Mouse (Mus musculus) cerebellum, postnatal 14 days (tissue): ENCODE measurements around the gene Commd8.
A peak's percentile ranks its signal among the peaks of the same experiment; 100 is the strongest.

Experiments used
- DNase-seq, 2 experiments: peaks; one replicate each; pipeline ENCODE4 v3.0.0; 2021; ENCODE audit warnings: mixed read lengths in 2 of 2

Gene Commd8

DNA sequence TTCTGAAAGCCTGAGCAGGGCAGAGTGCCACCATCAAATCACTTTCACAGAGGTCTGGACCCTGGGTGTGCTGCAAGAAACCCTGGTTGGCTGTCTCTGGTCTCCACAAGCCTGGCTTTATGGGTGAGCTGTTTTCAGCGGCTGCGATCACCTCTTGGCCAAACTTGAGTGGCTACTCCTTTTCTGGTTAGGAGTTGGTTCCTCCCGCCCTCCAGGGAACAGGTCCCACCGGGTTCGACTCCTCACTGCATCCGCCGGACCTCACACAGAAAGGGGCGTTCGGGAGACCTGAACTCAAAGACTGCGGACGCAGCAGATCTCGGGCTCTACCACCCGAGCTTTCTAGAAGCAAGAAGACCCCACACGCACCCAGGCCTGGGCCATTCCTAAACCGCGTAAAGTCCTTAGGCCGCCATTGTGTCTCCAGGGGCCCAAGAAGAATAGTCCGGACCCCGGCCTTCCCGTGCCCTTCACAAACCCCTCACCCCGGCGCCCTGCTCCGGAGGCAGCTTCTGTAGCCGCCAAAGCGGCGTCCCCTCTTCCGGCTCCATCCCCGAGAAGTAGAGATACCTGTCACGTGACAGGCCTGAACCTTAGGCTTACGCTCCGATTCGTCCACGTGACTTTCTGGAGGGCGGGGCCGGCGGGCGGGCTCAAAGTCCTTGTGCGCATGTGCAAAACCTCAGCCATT, at the start of gene Commd8:
Gene Commd8 (minus strand): TSS at position 596 of the 691 bp plus-strand sequence.
- peak; percentile 96 to 97 for DNase-seq

DNA sequence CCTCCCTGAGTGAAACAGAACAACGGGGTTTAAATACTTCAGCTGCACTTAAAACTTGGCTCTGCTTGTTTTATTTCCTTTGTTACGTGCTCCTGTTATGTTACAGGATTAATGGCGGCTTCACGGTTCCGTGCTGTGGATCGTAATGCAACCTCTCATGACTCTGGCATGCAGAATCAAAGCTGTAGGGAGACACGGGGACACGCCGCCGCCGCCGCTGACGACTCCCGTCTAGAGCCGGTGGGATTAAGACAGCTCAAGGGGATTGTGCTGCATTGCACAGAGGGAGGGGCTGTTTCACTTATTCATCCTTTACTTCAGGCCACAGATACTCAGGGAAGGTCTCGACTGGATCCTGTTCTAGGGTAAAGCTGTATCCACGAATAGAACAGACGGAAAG, 43.8 kb upstream of the Commd8 start:
- no peak for DNase-seq

DNA sequence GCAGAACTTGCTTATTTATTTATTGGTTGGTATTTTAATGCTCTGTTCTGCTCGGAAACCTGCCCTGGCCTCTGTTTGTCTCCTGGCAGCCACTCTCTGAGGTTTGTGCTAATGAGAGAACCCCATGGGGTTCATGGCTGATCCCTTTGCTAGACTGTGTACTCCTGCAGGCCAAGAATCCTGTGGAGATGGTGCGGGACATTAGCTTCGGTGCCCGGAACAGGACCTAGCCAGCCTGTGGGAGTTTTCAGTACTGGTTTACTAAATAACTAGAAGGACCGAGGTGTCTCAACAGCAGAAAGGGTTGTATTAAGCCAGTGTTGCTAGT, 42.8 kb upstream of the Commd8 start:
- DNase-seq = peak; percentile 60 to 78

DNA sequence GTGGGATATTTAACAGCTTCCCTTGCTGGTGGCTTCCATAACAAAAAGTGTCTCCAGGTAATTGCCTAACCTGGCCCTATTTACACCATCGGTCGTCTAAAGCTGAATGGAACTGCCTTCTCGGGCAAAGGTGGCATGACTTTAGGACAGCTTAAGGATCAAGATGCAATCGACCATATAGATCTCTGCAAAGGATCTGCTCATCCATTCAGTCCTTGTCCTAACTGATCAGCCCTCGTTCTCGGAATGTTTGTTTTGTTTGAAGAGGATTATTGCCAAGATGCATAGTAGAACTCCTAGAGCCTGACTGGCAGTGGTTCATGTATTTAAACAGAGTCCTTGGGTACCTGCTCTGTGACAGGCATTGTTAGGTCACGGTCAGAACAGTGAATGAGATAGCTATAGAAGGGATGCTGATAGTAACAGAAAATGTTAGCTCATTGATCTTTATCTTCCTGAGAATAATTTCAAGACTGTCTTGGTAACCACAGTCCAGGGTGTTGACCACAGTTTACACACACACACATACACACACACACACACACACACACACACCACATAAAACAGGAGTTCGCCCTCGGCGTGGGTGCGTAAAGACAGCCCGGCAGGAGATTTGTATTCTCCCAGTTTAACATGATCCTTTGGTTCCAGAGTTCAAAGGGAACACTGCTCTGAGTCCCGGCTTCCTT, 42.3 kb upstream of the Commd8 start:
- DNase-seq = no peak

DNA sequence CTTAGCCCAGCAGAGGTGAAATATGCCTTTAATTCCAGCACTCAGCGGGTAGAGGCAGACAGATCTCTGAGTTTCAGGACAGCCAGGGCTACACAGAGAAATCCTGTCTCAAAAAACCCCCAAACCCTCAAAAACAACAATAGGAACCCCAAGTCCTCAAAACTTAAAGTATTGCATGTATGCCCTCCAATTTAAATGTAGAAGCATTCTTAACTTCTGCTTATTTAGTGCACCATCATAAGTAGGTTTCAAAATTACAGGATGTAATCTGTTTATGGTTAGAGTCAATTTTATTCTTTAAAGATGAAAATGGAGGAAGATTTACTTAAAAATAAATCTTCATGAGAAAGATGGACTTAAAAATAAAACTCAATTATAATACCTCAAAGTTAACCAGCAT, 40.5 kb upstream of the Commd8 start:
- DNase-seq = no peak

DNA sequence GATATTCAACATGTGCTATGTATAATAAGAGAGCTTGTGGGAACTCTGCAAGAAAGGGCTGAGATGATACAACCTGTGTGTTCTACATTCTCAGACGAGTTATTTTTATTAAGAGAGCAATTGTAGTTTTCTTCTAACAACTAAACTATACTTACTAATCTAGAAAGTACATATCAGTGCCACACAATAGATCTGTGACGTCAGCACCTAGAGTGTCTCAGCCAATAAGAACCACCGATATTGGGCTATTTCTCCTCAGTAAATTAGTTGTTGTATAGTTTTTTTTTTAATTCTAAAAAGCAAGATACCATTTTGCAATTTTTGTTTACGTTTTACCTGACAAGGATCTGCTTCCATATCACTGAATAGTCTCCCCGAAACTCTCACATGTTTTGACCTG, 37.3 kb upstream of the Commd8 start:
- no peak for DNase-seq

DNA sequence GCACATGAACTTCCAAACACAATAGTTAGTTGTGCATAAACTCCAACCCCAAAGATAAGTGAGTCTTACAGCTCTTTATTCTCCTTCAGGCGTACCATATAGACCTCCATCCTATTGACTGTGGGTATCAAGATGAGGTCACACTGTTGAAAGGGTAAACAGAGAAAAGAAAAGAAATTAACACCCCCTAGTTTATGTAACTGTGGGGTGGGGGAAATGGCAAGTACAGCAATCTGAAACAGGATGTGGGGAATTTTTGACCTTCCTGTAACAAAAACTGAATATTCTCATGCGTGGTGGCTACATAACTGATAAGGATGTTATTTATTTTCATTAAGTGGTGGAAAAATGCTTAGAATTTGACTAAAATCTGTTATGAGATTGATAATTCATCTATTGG, 36.5 kb upstream of the Commd8 start:
- no peak for DNase-seq

DNA sequence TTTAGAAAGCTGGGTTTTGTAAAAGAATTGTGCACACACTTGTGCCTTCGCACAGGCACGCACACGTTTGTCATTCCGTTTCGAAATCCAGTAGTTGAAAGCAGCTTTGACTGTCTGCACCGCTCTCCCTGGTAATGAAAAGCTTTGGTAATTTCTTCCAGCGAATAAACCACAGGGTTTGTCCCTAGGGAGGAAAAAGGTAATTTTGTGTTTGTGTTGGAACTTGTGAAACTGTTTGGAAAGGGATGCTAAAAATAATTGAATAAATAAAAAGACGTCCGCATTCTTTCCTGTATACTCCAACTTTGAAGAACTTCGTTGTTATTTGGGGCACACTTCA, 35.7 kb upstream of the Commd8 start:
- no peak for DNase-seq

DNA sequence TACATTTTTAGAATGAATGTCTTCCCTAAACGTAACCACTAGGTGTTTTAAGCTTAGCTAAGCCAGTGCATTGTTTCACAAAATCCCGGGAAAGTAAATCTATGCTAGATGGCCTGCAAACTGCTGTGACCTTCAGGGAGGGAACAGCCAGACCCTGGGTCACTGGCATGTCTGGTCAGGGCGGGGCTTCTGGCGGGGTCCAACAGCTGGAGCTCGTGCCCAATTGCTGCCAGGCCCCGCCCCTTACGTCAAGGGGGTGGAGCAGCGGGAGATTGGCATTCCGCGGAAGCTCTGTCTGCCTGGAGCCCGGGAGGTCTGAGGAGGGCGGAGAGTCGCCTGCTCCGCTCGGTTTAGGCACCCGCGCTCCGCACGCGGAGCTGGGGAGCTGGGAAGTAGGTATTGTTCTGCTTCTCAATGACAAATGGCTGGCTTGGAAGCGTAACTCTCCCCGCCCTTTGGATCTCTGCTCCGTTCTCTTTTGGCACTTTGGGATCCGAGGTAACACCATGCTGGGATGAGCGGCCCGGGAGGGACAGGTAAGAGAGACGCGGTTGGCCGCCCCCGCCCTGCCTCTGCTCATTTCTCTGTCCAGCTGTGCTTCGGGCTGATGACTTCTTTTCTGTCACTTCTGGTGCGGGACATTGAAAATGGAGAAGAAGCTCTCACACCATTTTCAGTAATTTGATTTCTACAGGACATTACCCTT, 35.2 kb upstream of the Commd8 start:
- DNase-seq = peak; percentile 68 to 73

DNA sequence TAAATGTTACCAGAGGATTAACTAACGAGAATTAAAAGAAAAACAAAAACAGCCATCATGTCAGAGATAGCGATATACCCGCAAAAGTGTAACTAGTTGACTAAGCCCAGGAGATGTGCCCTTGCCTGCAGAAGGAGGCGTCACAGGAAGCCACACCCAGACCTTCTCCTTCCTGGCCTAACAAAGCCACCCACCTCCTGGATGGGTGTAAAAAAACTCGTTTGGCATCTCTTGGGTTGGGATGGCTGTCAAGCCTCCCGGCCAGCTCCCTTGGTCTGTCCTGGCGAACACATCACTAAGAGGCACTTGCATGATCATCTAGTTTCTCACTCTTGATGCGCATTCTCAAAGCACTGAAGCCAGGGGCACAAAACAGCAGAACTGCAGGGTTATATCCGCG, 34.0 kb upstream of the Commd8 start:
- no peak for DNase-seq

DNA sequence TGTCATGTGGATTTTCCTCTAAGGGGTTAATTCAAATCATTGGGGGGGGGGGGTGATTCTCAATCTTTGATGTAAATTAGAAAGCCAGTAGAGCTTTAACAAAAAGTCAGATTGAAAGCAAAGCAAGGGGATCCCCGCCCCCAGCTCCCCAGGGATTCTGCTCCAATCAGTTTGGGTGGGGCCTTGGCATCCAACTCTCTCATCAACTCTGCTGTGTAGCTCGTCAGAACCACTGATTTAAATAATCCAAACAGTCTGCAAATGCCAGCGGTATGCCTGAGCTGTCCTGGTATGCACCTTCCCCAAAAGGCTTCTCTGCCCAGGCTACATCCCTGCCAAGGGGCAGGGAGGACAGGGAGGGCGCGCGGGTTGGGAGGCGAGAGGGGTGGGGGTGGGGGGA, 33.6 kb upstream of the Commd8 start:
- DNase-seq = no peak

DNA sequence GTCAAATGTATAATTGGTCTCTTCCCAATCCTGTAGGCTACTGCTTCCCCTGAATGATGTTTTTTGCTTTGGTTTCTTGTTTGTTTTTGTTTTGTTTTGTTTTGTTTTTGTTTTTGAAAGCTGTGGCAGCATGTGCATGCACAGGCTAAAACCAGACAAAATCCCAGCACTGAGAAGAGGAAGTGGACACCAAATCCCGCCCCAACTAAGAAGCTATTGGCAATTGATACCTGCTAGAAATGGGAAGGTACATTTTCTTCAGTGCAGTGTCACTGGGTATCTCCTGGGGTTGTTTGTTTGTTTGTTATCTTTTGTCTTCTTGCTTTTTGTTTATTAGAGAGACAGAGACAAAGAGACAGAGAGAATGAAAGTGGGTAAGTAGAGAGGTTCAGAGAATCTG, 27.5 kb upstream of the Commd8 start:
- DNase-seq = no peak

DNA sequence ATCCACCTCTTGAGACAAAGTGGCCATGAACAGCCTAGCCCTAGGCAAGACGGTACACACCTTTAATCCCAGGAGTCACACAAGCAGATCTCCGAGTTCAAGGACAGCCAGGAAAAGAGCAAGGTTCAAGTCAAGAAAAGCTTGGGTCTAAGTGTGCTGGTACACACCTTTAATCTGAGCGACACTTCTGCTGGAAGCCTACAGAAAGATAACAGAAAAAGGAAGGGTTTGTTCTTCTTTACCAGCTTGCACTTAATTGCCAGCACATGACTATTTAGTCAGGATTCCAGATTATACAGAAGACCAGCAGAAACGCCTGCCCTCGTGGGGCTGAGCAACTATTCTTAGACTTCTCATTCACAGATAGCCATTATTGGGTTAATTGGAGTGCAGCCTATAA, 23.9 kb upstream of the Commd8 start:
- DNase-seq = no peak

DNA sequence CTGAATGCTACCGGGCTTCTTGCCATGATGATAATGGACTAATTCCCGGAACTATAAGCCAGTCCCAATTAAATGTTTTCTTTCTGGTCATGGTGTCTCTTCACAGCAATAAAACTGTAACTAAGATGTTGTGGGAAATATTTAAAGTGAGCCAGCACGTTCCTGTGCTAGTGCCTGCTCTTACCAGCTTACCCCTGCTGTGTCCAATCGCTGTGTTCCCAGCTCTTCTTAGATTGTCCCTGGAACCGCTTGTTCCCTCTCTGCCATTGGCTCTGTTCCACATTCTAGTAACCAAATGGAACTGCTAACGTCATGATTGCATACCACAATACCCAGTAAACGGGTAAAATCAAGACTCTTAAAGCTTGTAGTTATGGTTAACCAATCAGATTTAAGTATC, 23.2 kb upstream of the Commd8 start:
- DNase-seq = no peak

DNA sequence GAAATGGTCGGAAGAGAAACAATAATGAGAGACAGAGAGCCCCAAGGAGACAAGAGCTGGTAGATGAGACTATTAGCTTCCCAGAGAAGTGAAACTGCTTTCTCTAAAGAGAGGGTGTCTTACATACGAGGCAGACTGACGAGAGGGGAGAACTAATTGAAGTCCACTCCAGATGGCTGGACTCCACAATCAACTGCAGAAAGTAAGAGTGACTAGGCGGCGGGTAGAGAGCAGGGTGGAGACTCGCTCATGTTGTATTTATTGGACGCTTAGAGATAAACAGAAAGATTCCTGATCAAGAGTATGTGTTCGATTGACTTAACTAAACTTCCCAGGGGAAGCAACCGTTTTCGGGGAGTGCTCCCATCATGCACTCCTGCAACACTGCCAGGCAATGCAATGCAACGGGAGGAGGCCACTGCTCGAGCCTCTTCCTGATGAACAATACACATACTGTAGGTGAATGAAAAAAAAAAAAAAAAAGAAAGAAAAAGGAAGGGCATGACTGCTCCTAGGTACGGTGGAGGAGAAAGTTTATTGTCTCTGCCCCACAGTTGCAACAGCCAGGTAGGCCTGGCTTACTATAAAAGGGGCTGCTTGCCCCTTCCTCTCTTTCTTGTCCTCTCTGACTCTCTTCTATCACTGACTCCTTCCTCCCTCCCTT, 16.6 kb upstream of the Commd8 start:
- DNase-seq = no peak

DNA sequence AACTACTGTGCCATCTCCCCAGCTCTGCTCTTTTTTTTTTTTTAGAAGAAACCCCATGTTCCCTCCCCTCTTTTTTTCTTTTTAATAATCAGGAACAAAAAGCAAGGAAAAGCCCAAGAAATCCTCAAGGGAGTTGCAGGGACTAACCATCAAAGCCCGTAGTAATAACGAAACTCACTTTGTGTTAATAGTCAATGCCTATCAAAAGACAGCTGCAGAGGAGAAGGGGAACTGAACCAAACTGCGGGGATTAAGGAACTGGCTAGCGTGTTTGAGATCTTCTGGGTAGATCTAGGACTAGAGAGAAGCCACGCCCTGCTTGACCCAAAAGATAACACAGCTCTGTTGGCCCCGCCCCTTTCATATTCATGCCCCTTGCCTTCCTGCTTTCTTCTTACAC, 15.9 kb upstream of the Commd8 start:
- DNase-seq = no peak

DNA sequence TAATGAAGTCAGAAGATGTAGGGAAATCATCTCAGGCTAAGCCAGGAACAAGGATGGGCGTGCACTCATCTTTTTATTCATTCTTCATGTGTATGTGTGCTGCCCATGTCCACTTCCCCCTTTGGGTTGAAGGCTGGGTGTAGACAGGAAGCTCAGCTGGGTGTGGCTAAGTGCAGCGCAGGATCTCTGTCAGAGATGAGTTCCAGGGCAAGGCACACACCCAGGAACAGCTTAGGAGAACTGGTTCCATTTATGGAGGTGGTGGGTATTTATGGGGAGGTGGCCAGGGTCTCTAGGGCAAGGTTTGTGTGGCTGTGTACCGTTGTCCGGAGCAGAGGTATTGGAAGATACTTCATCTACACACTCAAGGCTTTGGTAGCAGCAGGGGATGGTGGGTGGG, 14.8 kb upstream of the Commd8 start:
- no peak for DNase-seq

DNA sequence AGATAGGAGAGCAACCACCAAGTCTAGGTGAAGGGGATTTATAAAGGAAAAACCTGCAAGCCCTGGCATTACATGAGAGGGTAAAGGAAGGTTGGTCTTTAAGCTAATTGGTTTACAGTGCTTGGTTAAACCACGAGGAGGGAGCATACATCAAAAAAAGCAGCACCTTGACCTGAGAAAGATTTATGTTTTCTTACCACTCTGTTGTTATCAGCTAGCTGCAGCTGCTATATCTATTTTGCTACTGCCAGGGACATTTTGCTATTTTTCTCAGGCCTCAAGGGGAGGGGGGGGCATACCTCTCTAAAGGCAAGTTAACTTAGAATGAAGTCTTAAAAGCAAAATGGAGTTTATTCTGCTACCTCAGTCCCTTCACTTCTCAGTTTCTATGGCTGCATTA, 13.2 kb upstream of the Commd8 start:
- no peak for DNase-seq

DNA sequence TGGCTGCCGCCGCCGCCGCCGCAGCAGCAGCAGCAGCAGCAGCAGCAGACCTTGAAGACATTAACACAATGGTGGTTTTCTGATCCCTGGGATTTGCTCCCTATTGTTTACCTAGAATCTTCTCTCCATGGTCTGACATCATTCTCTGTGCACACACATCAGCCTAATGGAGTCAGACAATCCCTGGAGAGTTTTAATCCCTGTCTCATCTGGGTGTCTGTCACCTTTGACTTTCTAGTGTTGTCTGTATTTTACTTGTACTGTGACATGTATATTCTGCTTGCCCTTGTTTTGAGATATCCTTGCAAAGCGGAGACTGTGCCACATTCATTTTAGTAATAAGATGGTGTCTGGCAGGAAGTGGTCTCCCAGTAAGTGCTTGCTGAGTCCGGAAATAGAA, 7.5 kb upstream of the Commd8 start:
- no peak for DNase-seq

DNA sequence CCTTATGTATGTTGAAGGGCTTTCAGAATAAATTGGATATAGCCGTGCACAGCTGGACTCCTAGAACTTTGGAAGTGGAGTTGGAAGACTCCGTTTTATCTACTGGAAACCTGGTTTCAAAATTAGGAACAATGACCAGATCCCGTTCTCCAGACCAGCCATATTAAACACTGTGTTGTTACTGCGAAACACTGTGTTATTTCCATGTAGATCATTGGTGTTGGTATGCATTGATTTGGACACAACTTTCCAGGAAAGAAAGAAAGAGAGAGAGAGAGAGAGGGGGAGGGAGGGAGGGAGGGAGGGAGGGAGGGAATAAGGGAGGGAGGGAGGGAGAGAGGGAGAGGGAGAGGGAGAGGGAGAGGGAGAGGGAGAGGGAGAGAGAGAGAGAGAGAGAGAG, 7.1 kb upstream of the Commd8 start:
- DNase-seq = no peak

DNA sequence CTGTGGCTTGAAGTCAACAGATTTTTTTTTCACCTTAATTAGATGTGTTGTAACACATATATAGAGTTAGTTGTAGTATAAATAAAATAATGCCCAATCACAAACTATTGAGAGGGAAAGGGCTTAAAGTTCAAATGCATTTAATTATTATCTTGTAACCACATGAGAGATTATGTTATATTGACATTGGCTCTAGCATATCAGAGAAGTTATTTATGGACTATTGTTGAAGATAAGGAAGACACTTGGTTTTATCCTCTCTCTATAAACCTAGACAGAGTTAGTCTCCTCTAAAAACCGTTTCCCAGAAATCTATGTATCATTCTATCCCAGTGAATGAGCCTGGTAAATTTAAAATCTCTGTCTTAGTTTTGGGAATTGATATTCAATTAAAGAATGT, 5.5 kb upstream of the Commd8 start:
- DNase-seq = no peak

DNA sequence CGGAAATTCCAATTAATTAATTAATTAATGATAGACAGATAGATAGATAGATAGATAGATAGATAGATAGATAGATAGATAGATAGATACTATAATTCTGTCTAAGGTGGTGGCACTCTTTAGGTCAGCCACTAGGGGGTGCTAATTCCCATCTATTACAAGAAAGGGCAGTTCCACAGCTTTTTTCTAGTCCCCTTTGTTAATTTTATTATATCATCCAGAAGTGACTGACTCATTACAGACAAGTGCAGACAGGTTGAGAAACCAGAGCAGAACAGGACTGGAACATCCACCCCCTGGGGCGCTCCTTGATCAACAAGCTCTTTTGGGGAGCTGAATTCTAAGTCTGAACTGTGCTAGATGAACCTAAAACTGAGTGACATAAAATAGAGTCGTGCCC, 4.7 kb upstream of the Commd8 start:
- peak; percentile 67 to 71 for DNase-seq

DNA sequence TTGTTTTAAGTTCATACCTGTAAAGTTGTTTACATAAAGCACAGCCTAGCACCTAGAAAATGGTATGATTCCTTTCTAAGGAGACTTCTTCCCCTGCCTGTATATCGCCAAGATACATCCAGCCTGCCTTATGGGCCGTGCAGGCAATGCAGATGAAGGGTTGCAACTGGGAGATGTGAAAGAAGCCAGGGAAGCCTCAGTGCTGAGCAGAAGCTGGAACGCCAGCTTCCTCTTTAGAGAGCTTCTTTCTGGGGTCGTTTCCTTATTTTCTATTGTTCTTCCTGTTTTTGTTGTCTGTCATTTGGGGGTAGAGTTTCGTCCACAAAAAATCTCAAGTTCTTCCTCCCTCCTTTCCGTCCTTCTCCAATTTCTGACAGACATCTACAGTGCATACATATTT, 2.1 kb upstream of the Commd8 start:
- no peak for DNase-seq

DNA sequence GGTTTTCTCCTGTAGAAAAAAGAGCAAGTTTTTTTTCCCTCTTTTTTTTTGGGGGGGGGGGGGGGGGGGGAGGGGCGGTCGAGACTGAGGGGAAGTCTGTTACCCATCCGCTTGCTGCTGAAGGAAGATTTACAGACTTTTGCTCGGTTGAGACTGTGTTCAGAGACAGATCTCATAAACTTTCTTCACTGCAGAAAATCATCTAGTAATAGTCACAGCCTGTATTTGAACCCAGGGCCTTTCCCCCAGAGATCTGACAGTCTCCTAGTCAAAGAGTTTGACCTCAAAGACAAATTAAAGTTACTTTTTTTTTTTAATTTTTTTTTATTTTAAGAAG, 264 bp upstream of the Commd8 start:
- DNase-seq = no peak
